ENCODE assay signal across 17 mouse cellular contexts in the genomic region with DNA sequence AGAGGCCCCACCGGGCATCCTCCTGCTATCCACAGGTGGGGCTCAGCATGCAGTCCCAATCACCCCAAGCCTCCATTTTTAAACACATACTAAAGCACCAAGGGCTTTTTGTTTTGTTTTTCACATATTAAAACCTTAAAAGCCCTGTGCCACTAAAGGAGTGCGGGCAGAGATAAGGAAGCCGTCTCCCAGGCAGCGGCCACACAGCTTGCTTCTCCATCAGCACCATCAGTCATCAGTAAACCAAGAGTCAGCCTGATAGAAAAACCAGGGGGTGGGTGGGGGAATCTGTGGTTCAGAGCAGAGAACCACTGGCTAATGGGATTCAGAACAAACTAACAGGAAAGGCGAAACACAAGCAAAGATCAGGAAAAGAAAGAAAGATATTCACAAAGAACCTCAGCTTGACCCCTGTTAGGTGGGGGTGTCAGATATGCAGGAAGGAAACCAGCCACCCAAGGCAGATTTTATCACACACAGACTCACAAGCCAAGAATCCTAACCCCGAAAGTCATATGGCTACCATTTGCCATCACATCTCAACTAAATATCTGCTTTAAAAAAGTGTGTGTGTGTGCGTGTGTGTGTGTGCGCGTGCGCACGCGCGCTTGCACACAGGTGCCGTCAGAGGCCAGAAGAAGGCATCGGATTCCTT. TPM values are rescaled to one million over a fixed set of nuclear protein-coding genes. Genes with fewer than 3 reads are reported as not detected.
DNase-seq lines count a peak whose midpoint lies in the region; ATAC-seq and TF ChIP-seq lines count a peak whose summit lies in the region.
"Had no signal": no experiment of that assay in that cellular context is flagged by ENCODE, and none has a peak within 500 bp of the region (broad histone marks: within the 10 kb centered on the region; RNA-seq: fewer than 3 reads in every experiment).

No protein-coding gene starts in this region.

- no peak overlapping the region for H3K4me3 ChIP-seq in liver, embryonic 11.5 days (ENCODE audit: low read depth, low read length)
- H3K4me3 ChIP-seq in liver, postnatal 0 days (ENCODE audit: low read depth, low read length): no peak overlapping the region
- no peak overlapping the region for H3K4me3 ChIP-seq in embryonic facial prominence, embryonic 11.5 days (ENCODE audit: low read depth, low read length)
- no peak overlapping the region for H3K4me3 ChIP-seq in midbrain, embryonic 16.5 days (ENCODE audit: low read depth, low read length)
- no peak overlapping the region for H3K4me3 ChIP-seq in hindbrain, embryonic 14.5 days (replicated peaks; ENCODE audit: low read length)
- H3K4me3 ChIP-seq: forebrain, embryonic 15.5 days; heart, embryonic 10.5 days; limb, embryonic 15.5 days had no signal

- no peak for TF ChIP-seq EP300 in liver, postnatal 0 days (IDR thresholded peaks at IDR 0.05; ENCODE audit: low read depth)

- TF ChIP-seq CTCF in liver, postnatal 0 days (IDR thresholded peaks at IDR 0.05; ENCODE audit: low read depth): no peak

- H3K4me2 ChIP-seq in liver, embryonic 11.5 days: no peak overlapping the region
- no peak overlapping the region for H3K4me2 ChIP-seq in liver, postnatal 0 days (ENCODE audit: low read depth, low read length)
- no peak overlapping the region for H3K4me2 ChIP-seq in embryonic facial prominence, embryonic 11.5 days (ENCODE audit: low read depth, low read length)
- no peak overlapping the region for H3K4me2 ChIP-seq in midbrain, embryonic 16.5 days (ENCODE audit: low read length)
- no peak overlapping the region for H3K4me2 ChIP-seq in hindbrain, embryonic 14.5 days (replicated peaks)
- H3K4me2 ChIP-seq: forebrain, embryonic 15.5 days; limb, embryonic 15.5 days had no signal

- H3K36me3 ChIP-seq in liver, embryonic 11.5 days (ENCODE audit: control insufficient read depth, insufficient read depth, low read length): no peaks in the 10 kb centered on the region
- H3K36me3 ChIP-seq in liver, postnatal 0 days (replicated peaks; ENCODE audit: insufficient read depth, low read length): peaks cover 4% of the 10 kb centered on the region; the same call in 1 of the 2 replicates
- no peaks in the 10 kb centered on the region for H3K36me3 ChIP-seq in embryonic facial prominence, embryonic 11.5 days (replicated peaks; ENCODE audit: control insufficient read depth, insufficient read depth, low read depth, low read length)
- no peaks in the 10 kb centered on the region for H3K36me3 ChIP-seq in midbrain, embryonic 16.5 days (ENCODE audit: control insufficient read depth, insufficient read depth, low read length)
- no peaks in the 10 kb centered on the region for H3K36me3 ChIP-seq in hindbrain, embryonic 14.5 days (replicated peaks; ENCODE audit: control insufficient read depth, insufficient read depth)
- H3K36me3 ChIP-seq: forebrain, embryonic 15.5 days; heart, embryonic 10.5 days; limb, embryonic 15.5 days had no signal

- H3K27me3 ChIP-seq in liver, embryonic 11.5 days (replicated peaks; ENCODE audit: control insufficient read depth, insufficient read depth, low read length): no peaks in the 10 kb centered on the region
- H3K27me3 ChIP-seq in liver, postnatal 0 days (ENCODE audit: insufficient read depth, low read length): no peaks in the 10 kb centered on the region
- H3K27me3 ChIP-seq in embryonic facial prominence, embryonic 11.5 days (ENCODE audit: control insufficient read depth, insufficient read depth, low read length): no peaks in the 10 kb centered on the region
- H3K27me3 ChIP-seq in midbrain, embryonic 16.5 days (ENCODE audit: control insufficient read depth, insufficient read depth, low read depth, low read length): no peaks in the 10 kb centered on the region
- H3K27me3 ChIP-seq in hindbrain, embryonic 14.5 days (ENCODE audit: control insufficient read depth, insufficient read depth, low read length): no peaks in the 10 kb centered on the region
- H3K27me3 ChIP-seq: forebrain, embryonic 15.5 days; limb, embryonic 15.5 days had no signal

- H3K9ac ChIP-seq in liver, embryonic 11.5 days (ENCODE audit: low read depth, low read length): no peak overlapping the region
- no peak overlapping the region for H3K9ac ChIP-seq in liver, postnatal 0 days (replicated peaks)
- H3K9ac ChIP-seq in embryonic facial prominence, embryonic 11.5 days (replicated peaks; ENCODE audit: low read length): no peak overlapping the region
- H3K9ac ChIP-seq in midbrain, embryonic 16.5 days (ENCODE audit: low read depth, low read length): no peak overlapping the region
- no peak overlapping the region for H3K9ac ChIP-seq in hindbrain, embryonic 14.5 days
- H3K9ac ChIP-seq: forebrain, embryonic 15.5 days; limb, embryonic 15.5 days had no signal

- ATAC-seq in liver, embryonic 11.5 days (replicated peaks; ENCODE audit: low FRiP score): peak; percentile 63; the same call in 1 of the 2 replicates
- no peak for ATAC-seq in liver, postnatal 0 days
- ATAC-seq in embryonic facial prominence, embryonic 11.5 days (replicated peaks; ENCODE audit: insufficient number of reproducible peaks, low FRiP score, low TSS enrichment, low read depth): no peak
- peak; percentile 85 for ATAC-seq in megakaryocyte-erythroid progenitor cell, adult 5-6 weeks (replicated peaks; ENCODE audit: low FRiP score, low TSS enrichment, poor library complexity, severe bottlenecking)
- no peak for ATAC-seq in midbrain, embryonic 16.5 days
- ATAC-seq in hindbrain, embryonic 14.5 days (ENCODE audit: low FRiP score): no peak
- ATAC-seq: forebrain, embryonic 15.5 days had no signal

- WGBS in liver, embryonic 11.5 days: 48% methylated on average over 15 of the region's 15 CpGs
- WGBS in liver, postnatal 0 days (ENCODE audit: insufficient replicate concordance): 64% methylated on average over 15 of the region's 15 CpGs
- WGBS in embryonic facial prominence, embryonic 11.5 days: 57% methylated on average over 15 of the region's 15 CpGs
- WGBS in midbrain, embryonic 16.5 days: 75% methylated on average over 15 of the region's 15 CpGs
- WGBS in hindbrain, embryonic 14.5 days: 71% methylated on average over 15 of the region's 15 CpGs

- peak; percentile 32 for DNase-seq in liver, embryonic 11.5 days (ENCODE audit: low spot score)
- DNase-seq in liver, postnatal 0 days: no peak
- peak; percentile 35 for DNase-seq in MEL-GATA-1-ER (ENCODE audit: extremely low read depth, low read depth)
- peak; percentile 28 for DNase-seq in embryonic facial prominence, embryonic 11.5 days (ENCODE audit: low spot score)
- DNase-seq in hindbrain, embryonic 14.5 days (ENCODE audit: low spot score): no peak
- DNase-seq in adrenal gland, postnatal 10 days: no peak
- DNase-seq: cerebellum, adult 11-12 months; cerebellum, postnatal 36 days; heart, postnatal 4 days; lung, postnatal 14 days; midbrain, embryonic 14.5 days; right cerebral cortex, postnatal 14 days had no signal

- peaks cover 24% of the 10 kb centered on the region for H3K4me1 ChIP-seq in liver, embryonic 11.5 days (replicated peaks; ENCODE audit: control insufficient read depth, insufficient read depth, low read length)
- no peaks in the 10 kb centered on the region; the same call in 1 of the 2 replicates for H3K4me1 ChIP-seq in liver, postnatal 0 days (ENCODE audit: insufficient read depth)
- no peaks in the 10 kb centered on the region; the same call in 1 of the 2 replicates for H3K4me1 ChIP-seq in embryonic facial prominence, embryonic 11.5 days (ENCODE audit: control insufficient read depth, insufficient read depth, low read length)
- H3K4me1 ChIP-seq in midbrain, embryonic 16.5 days (ENCODE audit: control insufficient read depth, insufficient read depth, low read length): peaks cover 3% of the 10 kb centered on the region
- peaks cover 5% of the 10 kb centered on the region; the same call in 1 of the 2 replicates for H3K4me1 ChIP-seq in hindbrain, embryonic 14.5 days (replicated peaks; ENCODE audit: control insufficient read depth, insufficient read depth, low read length)
- H3K4me1 ChIP-seq: forebrain, embryonic 15.5 days had no signal

- H3K27ac ChIP-seq in liver, embryonic 11.5 days (ENCODE audit: low read depth, low read length): no peak overlapping the region
- no peak overlapping the region for H3K27ac ChIP-seq in liver, postnatal 0 days (ENCODE audit: low read depth)
- no peak overlapping the region for H3K27ac ChIP-seq in embryonic facial prominence, embryonic 11.5 days (replicated peaks; ENCODE audit: low read depth, low read length)
- no peak overlapping the region for H3K27ac ChIP-seq in midbrain, embryonic 16.5 days (ENCODE audit: low read length)
- H3K27ac ChIP-seq in hindbrain, embryonic 14.5 days: no peak overlapping the region
- H3K27ac ChIP-seq: forebrain, embryonic 15.5 days; heart, embryonic 10.5 days; limb, embryonic 15.5 days had no signal

- H3K9me3 ChIP-seq in liver, embryonic 11.5 days (ENCODE audit: control insufficient read depth, low read length): no peaks in the 10 kb centered on the region
- no peaks in the 10 kb centered on the region for H3K9me3 ChIP-seq in liver, postnatal 0 days (ENCODE audit: low read length)
- no peaks in the 10 kb centered on the region for H3K9me3 ChIP-seq in embryonic facial prominence, embryonic 11.5 days (replicated peaks; ENCODE audit: control insufficient read depth, low read length)
- H3K9me3 ChIP-seq in midbrain, embryonic 16.5 days (replicated peaks; ENCODE audit: control insufficient read depth, low read length, poor library complexity, severe bottlenecking): no peaks in the 10 kb centered on the region
- no peaks in the 10 kb centered on the region for H3K9me3 ChIP-seq in hindbrain, embryonic 14.5 days (ENCODE audit: control insufficient read depth, low read length)
- H3K9me3 ChIP-seq: forebrain, embryonic 15.5 days; heart, embryonic 10.5 days; limb, embryonic 15.5 days had no signal

RNA-seq across cellular contexts. Expression of gene Cox10, which starts 41.7 kb away (rescaled TPM):
- polyA plus RNA-seq in liver, embryonic 11.5 days (2014; fragmentation: Nextera tagmentation; extraction: Ambion mirVana): 23.5 and 29.8 TPM in 2 replicates
- 11.0 and 13.1 TPM in 2 replicates for polyA plus RNA-seq in liver, postnatal 0 days (2015; fragmentation: Nextera tagmentation; extraction: Ambion mirVana)
- polyA plus RNA-seq in embryonic facial prominence, embryonic 11.5 days (2014; fragmentation: Nextera tagmentation; extraction: Ambion mirVana): 28.8 and 30.1 TPM in 2 replicates
- total RNA-seq in megakaryocyte-erythroid progenitor cell, adult 5-6 weeks (2014; fragmentation: Nextera tagmentation): 23.4 and 38.5 TPM in 2 replicates
- total RNA-seq in megakaryocyte-erythroid progenitor cell, adult 5-6 weeks (2017): 24.3 and 33.2 TPM in 2 replicates
- polyA plus RNA-seq in midbrain, embryonic 16.5 days (2015; fragmentation: Nextera tagmentation; extraction: Ambion mirVana): 25.3 and 26.1 TPM in 2 replicates
- polyA plus RNA-seq in hindbrain, embryonic 14.5 days (2014; fragmentation: Nextera tagmentation; extraction: Ambion mirVana): 27.9 and 30.0 TPM in 2 replicates
- 10 to 100 TPM; 32.2 to 38.3 TPM for total RNA-seq in adrenal gland, postnatal 10 days (2021)

Comparison
In these comparisons a context has a peak if more than half of its experiments do, and no peak if none do; other contexts are left out.
1. ATAC-seq: peak in liver, embryonic 11.5 days (single experiment) and megakaryocyte-erythroid progenitor cell, adult 5-6 weeks (single experiment); none in liver, postnatal 0 days (single experiment), embryonic facial prominence, embryonic 11.5 days (single experiment), midbrain, embryonic 16.5 days (single experiment) and hindbrain, embryonic 14.5 days (single experiment).
2. DNase-seq: peak in liver, embryonic 11.5 days (single experiment), MEL-GATA-1-ER (single experiment) and embryonic facial prominence, embryonic 11.5 days (single experiment); none in liver, postnatal 0 days (single experiment), hindbrain, embryonic 14.5 days (single experiment) and adrenal gland, postnatal 10 days (single experiment).